Mouse (Mus musculus) forelimb bud, embryonic 11.5 days (tissue): ENCODE results near the gene Shcbp1.
A peak's percentile ranks its signal among the peaks of the same experiment; 100 is the strongest.
"Not testable (repeated sequence)": the region's sequence is repeated elsewhere in the genome, so short reads cannot be mapped to it uniquely, and the experiment has no call there.

ENCODE experiments used
- DNase-seq: peaks from one replicate; pipeline ENCODE4 v3.0.0-alpha.2; 2012; ENCODE audit warnings: low read depth, low spot score

Gene Shcbp1

DNA sequence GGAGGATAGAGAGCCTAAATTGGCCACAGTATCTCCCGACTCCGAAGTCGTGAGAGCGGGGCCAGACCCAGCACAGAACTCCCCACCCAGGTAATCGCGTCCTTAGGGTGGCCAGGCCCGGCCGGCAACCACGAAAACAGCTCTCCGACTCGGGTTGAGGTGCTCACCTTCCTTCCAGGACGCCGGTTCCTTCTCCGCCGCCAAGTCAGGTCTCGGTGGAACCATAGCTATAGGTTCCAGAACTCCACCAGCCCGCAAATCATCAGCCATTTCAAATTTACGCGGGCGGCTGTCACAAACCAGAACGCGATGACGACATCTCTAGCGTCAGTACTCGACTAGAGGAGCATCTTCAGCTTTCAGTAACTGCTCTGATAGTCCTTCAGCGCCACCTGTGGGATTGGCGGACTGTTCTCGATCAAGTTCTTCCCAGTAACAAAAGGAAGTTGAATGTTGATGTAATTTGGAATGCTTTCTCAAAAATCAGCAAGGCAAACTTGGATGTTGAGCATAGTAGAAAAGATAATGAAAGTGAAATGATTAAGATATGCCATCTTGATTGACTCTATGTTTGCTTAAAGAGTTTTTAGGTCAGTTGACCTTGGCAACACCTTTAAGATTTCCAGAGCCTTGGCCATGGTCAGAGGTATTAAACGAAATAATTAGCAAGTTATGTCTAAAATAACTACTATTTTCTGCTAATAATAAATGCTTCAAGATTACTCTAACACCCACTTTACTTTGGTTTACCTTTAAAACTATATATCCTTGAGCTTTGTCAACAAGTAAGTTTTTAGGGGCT, at the start of gene Shcbp1:
Gene Shcbp1, minus strand, starts transcription at position 314 of the 802 bp plus-strand sequence.
- peak; percentile 86 for DNase-seq

DNA sequence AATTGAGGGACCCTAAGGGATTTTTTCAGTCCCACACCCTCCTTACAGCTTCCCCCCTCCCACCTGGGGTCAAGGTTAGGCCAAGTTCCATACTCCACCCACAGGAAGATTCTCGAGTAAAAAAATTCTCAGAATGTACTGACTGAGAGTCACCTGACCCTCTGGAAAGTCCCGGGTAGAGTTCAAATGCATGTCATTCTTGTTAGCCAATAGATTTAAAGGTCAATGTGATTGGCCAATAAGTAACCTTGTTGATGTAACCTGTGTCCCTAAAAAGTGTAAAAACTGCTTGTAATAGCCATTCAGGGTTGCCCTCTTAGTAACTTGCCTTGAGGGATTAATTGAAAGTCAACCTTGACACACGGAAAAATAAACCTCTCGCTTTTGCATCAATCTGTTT, 29.5 kb upstream of the Shcbp1 start:
- no peak for DNase-seq

DNA sequence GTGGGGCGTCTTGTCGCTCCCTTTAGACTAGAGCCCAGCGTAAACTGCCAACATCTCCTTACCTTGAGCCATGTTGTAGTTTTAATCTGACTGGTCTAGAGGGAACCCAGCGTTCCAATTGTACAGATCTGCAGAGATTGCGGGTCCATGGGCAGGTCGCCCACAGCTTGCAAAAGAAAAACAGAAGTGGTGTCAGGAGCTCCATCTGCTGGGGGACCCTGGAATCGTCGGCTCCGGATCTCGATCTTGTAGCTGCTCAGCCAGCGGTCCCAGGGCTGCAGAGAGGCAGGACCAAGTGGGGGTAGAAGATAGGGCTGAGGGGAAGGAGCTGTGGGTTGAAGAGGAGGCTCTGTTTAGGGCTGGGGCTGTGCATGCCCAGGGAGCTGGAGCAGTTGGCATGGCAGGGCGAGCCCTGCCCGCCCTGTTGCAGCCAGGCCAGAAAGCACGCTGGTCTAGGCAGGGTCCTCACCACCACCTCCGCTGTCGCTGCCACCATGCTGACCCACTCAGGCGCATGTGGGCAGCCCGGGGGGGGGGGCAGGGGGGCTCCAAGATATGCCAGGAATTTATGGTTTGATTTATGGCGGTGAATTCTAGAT, 21.3 kb upstream of the Shcbp1 start:
- peak; percentile 45 for DNase-seq

DNA sequence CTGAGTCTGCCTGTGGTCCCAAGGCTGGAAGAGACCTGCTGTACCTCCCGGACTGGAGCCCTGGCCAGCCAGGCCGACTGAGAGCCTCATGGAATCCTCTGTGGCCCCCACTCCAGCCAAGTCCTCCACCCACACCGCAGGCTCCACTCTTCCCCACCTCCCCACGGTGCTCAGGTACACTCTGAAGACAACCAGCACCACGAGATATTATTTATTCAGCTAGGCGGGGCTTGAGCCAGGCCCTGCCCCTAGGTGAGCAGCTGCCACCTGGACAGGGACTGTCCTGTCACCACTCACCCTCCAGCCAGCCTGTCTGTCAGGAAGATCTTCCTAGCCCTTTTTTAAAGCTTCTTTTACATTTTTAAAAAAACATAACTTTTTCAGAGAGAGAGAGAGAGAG, 1.1 kb downstream of the Shcbp1 start:
- DNase-seq: no peak

DNA sequence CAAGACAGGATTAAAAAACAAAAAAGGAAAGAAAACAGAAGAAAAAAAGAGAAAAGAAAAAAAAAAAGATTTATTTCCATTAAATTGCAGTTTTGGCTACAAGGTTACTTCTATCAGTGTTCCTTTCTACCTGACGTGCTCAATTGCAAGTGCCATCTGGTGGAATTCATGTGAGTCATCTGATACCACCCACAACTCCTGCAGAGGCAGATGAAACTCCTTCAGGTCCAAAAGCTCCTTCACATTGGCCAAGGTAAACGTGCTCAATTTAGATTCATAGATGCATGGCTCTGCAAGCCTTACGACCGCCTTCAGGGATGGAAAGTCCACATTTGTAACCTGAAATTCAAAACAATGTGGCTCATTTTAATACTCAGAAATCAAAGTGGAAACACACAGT, 14.6 kb downstream of the Shcbp1 start:
- DNase-seq: no peak

DNA sequence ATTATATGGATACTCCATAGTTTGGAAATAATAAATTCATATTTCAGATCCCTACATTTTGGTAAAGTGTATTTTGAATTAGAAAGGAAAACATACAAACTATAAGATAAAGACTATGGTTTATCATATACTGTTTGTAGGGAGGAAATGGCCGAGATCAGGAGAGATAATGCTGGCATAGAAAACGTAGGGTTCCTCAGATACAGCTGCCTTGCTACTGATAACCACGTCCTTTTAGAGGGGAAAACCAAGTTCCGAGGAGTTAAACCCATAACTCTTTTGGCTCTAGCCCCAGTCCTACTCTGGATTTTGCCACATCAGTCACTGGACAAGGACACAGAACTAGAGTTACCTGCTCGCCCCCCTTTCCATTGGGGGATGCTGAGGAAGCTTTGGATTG, 26.3 kb downstream of the Shcbp1 start:
- no peak for DNase-seq

DNA sequence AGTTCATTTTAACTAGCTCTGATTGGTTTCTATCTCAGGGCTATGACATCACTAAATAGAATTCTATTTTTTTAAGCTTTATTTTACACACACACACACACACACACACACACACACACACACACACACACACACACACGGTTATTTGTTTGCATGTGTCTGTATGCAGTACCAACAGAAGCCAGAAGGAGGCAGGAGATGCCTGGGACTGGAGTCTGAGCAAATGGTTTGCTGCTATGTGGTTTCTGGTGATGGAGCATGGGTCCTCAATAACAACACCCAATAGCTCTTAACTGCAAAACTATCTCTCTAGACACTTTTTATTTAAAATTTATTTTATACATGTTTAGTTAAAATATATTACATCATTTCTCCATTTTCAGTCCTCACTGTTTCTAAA, 48.4 kb downstream of the Shcbp1 start:
- DNase-seq: no peak

DNA sequence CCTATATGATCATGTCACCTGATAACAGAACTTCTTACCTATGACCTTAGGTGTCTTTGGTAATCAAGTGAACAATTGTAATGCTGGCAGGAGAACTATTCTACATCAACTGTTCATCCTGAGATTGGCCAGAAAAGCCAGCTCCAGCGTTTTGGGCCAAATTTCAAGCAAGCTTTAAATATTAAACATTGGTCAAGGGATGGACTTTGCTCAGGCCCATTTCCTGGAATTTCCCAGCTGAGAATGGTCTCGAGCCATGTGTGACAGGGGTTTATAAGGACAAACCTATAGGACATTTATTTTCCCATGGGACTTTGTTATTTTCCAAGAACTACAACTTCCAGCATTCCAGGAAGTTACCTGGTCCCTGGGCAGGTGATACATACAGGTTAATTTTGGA, 63.8 kb downstream of the Shcbp1 start:
- DNase-seq: no peak

DNA sequence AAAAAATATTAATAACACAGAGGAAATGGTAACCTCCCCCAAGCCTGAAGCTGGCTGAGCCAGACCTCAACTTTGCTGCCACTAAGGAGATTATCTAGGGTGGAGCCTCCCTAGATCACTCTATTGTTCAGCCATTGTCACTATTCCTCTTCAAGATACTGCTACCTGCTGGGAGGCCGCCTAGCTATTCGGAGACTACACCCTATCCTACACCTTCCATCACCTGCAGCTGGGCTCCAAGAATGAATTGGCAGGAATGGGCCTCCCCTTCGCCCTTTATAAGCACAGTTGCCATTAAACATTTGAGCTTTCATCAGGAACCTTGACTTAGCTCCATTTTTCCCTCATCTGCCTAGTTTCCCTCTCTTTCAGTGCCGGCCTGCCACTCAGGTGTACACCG, 71.0 kb downstream of the Shcbp1 start:
- DNase-seq: not testable (repeated sequence)

DNA sequence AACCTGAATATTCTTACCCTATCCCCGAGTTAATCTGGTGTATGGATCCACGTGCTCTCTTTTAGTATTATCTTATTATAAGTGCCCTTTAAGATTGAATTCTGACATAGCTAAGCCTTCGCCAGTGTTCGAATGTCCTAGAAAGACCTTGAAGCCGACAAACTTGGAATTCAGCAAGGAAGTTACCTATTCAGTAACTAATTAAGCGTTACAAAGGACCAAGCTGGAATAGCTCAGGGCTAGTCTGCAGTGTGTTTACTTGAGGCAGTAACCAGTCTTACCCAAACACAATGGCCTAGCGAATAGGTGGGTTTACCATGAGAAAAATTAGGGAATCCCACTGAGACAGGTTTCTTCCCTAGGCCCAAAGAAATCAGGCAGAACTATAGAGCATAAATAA, 71.5 kb downstream of the Shcbp1 start:
- not testable (repeated sequence) for DNase-seq

DNA sequence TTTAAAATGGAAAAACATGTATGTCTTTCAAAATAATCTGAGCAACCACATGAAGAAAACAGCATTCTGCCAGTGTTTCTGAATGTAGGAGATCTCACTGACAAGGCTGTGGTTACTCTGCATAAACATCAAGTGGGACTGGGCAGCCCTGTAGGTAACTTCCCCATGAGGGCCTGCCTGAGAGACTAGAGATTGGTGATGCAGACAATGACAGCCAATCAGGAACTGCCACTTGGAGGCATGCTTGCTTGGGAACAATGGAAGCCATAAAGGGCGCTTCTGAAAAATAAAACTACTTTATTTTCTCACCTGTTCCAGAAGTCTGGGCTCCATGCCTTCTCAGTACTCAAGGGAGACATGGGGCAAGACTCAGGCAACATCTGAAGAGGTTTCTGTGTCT, 87.7 kb downstream of the Shcbp1 start:
- DNase-seq: no peak
